Mouse (Mus musculus): ENCODE data around the gene Atad2b. TPM values are rescaled to one million over a fixed set of nuclear protein-coding genes. Genes with fewer than 3 reads are reported as not detected.
"Not testable (repeated sequence)": the region's sequence is repeated elsewhere in the genome, so short reads cannot be mapped to it uniquely, and the experiment has no call there.

Atad2b gene
- polyA plus RNA-seq, 1 experiment: 5.6 TPM

- H3K4me1 ChIP-seq (ENCODE audit: control insufficient read depth, insufficient read depth, low read length): peaks cover 8% of the 10 kb centered on the region; the same call in 1 of the 2 replicates
- H3K27ac ChIP-seq (ENCODE audit: insufficient read depth, low read depth, low read length): no peak overlapping the region
- TF ChIP-seq POLR2A (IDR thresholded peaks at IDR 0.05; ENCODE audit: low read depth, low read length) (no peak), CTCF (conservative IDR thresholded peaks at IDR 0.05; ENCODE audit: insufficient read depth, insufficient read length, low read depth, low read length) (no peak)
- 90% methylated on average over 7 of the region's 7 CpGs for WGBS
- no peak overlapping the region for H3K4me3 ChIP-seq (ENCODE audit: insufficient read depth, low read depth, low read length)
- H3K36me3 ChIP-seq (ENCODE audit: control insufficient read depth, insufficient read depth, low read length): no peaks in the 10 kb centered on the region
- no peaks in the 10 kb centered on the region for H3K27me3 ChIP-seq (replicated peaks; ENCODE audit: control insufficient read depth, insufficient read depth, low read length)
- DNase-seq: no peak
Measured at GRCm38 (mm10) chr12:4908391-4908790, 8.8 kb upstream of the Atad2b start.

GRCm38 (mm10) chr12:4910496-4910895 lies 6.7 kb upstream of the Atad2b start:
- not testable (repeated sequence) for H3K36me3 ChIP-seq (ENCODE audit: control insufficient read depth, insufficient read depth, low read length); H3K27me3 ChIP-seq (replicated peaks; ENCODE audit: control insufficient read depth, insufficient read depth, low read length); H3K4me3 ChIP-seq (ENCODE audit: insufficient read depth, low read depth, low read length); H3K4me1 ChIP-seq (ENCODE audit: control insufficient read depth, insufficient read depth, low read length); H3K27ac ChIP-seq (ENCODE audit: insufficient read depth, low read depth, low read length)
- peak; percentile 84 for DNase-seq
- 75% methylated on average over 1 of the region's 1 CpGs for WGBS

- no peak for TF ChIP-seq CTCF (conservative IDR thresholded peaks at IDR 0.05; ENCODE audit: insufficient read depth, insufficient read length, low read depth, low read length)
- no peak for TF ChIP-seq POLR2A (IDR thresholded peaks at IDR 0.05; ENCODE audit: low read depth, low read length)
- whole genome bisulfite sequencing: 42% methylated on average over 4 of the region's 4 CpGs
- H3K27ac ChIP-seq (ENCODE audit: insufficient read depth, low read depth, low read length): no peak overlapping the region
- peaks cover 3% of the 10 kb centered on the region; the same call in 1 of the 2 replicates for H3K4me1 ChIP-seq (ENCODE audit: control insufficient read depth, insufficient read depth, low read length)
- no peak overlapping the region for H3K4me3 ChIP-seq (ENCODE audit: insufficient read depth, low read depth, low read length)
- peak; percentile 83 for DNase-seq
- H3K27me3 ChIP-seq (replicated peaks; ENCODE audit: control insufficient read depth, insufficient read depth, low read length): no peaks in the 10 kb centered on the region
- H3K36me3 ChIP-seq (ENCODE audit: control insufficient read depth, insufficient read depth, low read length): no peaks in the 10 kb centered on the region
Measured at GRCm38 (mm10) chr12:4911716-4912115, 5.4 kb upstream of the Atad2b start.

- H3K4me3 ChIP-seq (ENCODE audit: insufficient read depth, low read depth, low read length): no peak overlapping the region
- no peaks in the 10 kb centered on the region for H3K36me3 ChIP-seq (ENCODE audit: control insufficient read depth, insufficient read depth, low read length)
- TF ChIP-seq CTCF (conservative IDR thresholded peaks at IDR 0.05; ENCODE audit: insufficient read depth, insufficient read length, low read depth, low read length) (no peak), POLR2A (IDR thresholded peaks at IDR 0.05; ENCODE audit: low read depth, low read length) (no peak)
- H3K27ac ChIP-seq (ENCODE audit: insufficient read depth, low read depth, low read length): no peak overlapping the region
- 77% methylated on average over 3 of the region's 3 CpGs for WGBS
- H3K27me3 ChIP-seq (replicated peaks; ENCODE audit: control insufficient read depth, insufficient read depth, low read length): no peaks in the 10 kb centered on the region
- no peak for DNase-seq
- H3K4me1 ChIP-seq (ENCODE audit: control insufficient read depth, insufficient read depth, low read length): peaks cover 6% of the 10 kb centered on the region
Measured at GRCm38 (mm10) chr12:4914441-4914840, 2.7 kb upstream of the Atad2b start.

GRCm38 (mm10) chr12:4914944-4915343 lies 2.2 kb upstream of the Atad2b start:
- no peak overlapping the region for H3K4me3 ChIP-seq (ENCODE audit: insufficient read depth, low read depth, low read length)
- DNase-seq: no peak
- no peaks in the 10 kb centered on the region for H3K36me3 ChIP-seq (ENCODE audit: control insufficient read depth, insufficient read depth, low read length)
- TF ChIP-seq POLR2A (IDR thresholded peaks at IDR 0.05; ENCODE audit: low read depth, low read length): no peak
- no peak for TF ChIP-seq CTCF (conservative IDR thresholded peaks at IDR 0.05; ENCODE audit: insufficient read depth, insufficient read length, low read depth, low read length)
- H3K27me3 ChIP-seq (replicated peaks; ENCODE audit: control insufficient read depth, insufficient read depth, low read length): no peaks in the 10 kb centered on the region
- peaks cover 6% of the 10 kb centered on the region for H3K4me1 ChIP-seq (ENCODE audit: control insufficient read depth, insufficient read depth, low read length)
- H3K27ac ChIP-seq (ENCODE audit: insufficient read depth, low read depth, low read length): no peak overlapping the region
- 85% methylated on average over 3 of the region's 3 CpGs for WGBS

- H3K27ac ChIP-seq (ENCODE audit: insufficient read depth, low read depth, low read length): peak overlapping the region; percentile 90
- DNase-seq: peak; percentile 79
- peak overlapping the region; percentile 87 for H3K4me3 ChIP-seq (ENCODE audit: insufficient read depth, low read depth, low read length)
- under 1% methylated on average over 48 of the region's 48 CpGs for WGBS
- H3K36me3 ChIP-seq (ENCODE audit: control insufficient read depth, insufficient read depth, low read length): no peaks in the 10 kb centered on the region
- H3K4me1 ChIP-seq (ENCODE audit: control insufficient read depth, insufficient read depth, low read length): peaks cover 8% of the 10 kb centered on the region
- no peak for TF ChIP-seq CTCF (conservative IDR thresholded peaks at IDR 0.05; ENCODE audit: insufficient read depth, insufficient read length, low read depth, low read length)
- no peak for TF ChIP-seq POLR2A (IDR thresholded peaks at IDR 0.05; ENCODE audit: low read depth, low read length)
- H3K27me3 ChIP-seq (replicated peaks; ENCODE audit: control insufficient read depth, insufficient read depth, low read length): no peaks in the 10 kb centered on the region
Measured at GRCm38 (mm10) chr12:4917805-4918591, 845 bp downstream of the Atad2b start.

GRCm38 (mm10) chr12:4928197-4928596 lies 11.0 kb downstream of the Atad2b start:
- Histone ChIP-seq H3K27me3 (replicated peaks; ENCODE audit: control insufficient read depth, insufficient read depth, low read length) (no peaks in the 10 kb centered on the region), H3K4me1 (ENCODE audit: control insufficient read depth, insufficient read depth, low read length) (peaks cover 7% of the 10 kb centered on the region; the same call in 1 of the 2 replicates), H3K4me3 (ENCODE audit: insufficient read depth, low read depth, low read length) (no peak overlapping the region), H3K27ac (ENCODE audit: insufficient read depth, low read depth, low read length) (no peak overlapping the region), H3K36me3 (ENCODE audit: control insufficient read depth, insufficient read depth, low read length) (no peaks in the 10 kb centered on the region)
- no peak for DNase-seq
- TF ChIP-seq CTCF (conservative IDR thresholded peaks at IDR 0.05; ENCODE audit: insufficient read depth, insufficient read length, low read depth, low read length) (no peak), POLR2A (IDR thresholded peaks at IDR 0.05; ENCODE audit: low read depth, low read length) (no peak)
- WGBS: 87% methylated on average over 2 of the region's 2 CpGs

All from kidney, adult 2 months (tissue).